Mouse (Mus musculus): ENCODE measurements around the gene Naa20. TPM values are rescaled to one million over a fixed set of nuclear protein-coding genes. Genes with fewer than 3 reads are reported as not detected.

Gene Naa20
- polyA plus RNA-seq, 1 experiment from 2014 or later: 125 TPM

DNA sequence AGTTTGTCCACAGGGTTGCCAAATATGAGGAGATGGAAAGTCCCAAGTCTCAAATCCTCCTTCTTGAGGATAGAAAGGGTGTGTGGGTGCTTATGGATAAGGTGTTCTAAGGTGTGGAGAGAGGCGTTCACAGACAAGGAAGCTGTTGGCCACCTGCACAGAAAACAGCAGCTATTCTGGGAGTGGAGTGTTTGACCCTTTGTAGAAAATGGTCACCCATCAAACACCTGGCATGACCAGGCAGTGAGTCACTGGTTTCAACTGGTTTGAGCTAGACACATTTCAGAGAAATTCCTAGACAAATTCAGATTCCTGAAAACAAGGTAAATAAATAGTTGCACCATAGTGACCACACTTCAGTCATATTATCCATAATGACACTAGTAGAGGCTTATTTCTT is 29.8 kb upstream of the Naa20 start:
- no peak for ATAC-seq (ENCODE audit: low FRiP score)
- no peak overlapping the region for H3K9ac ChIP-seq
- no peak overlapping the region for H3K27ac ChIP-seq
- H3K27me3 ChIP-seq: no peaks in the 10 kb centered on the region
- H3K9me3 ChIP-seq (replicated peaks): no peaks in the 10 kb centered on the region
- H3K4me2 ChIP-seq (replicated peaks): no peak overlapping the region
- H3K4me3 ChIP-seq: no peak overlapping the region
- WGBS: 100% methylated on average over 1 of the region's 1 CpGs
- H3K4me1 ChIP-seq: no peaks in the 10 kb centered on the region
- H3K36me3 ChIP-seq: 0 out of 2 replicates have a peak, but pooled peaks cover 7% of the 10 kb centered on the region

GRCm38 (mm10) chr2:145873953-145874352 is 27.9 kb upstream of the Naa20 start:
- H3K4me1 ChIP-seq: no peaks in the 10 kb centered on the region
- no peak overlapping the region for H3K27ac ChIP-seq
- no peaks in the 10 kb centered on the region for H3K27me3 ChIP-seq
- peaks cover 15% of the 10 kb centered on the region for H3K36me3 ChIP-seq
- ATAC-seq (ENCODE audit: low FRiP score): no peak
- H3K4me2 ChIP-seq (replicated peaks): no peak overlapping the region
- H3K9ac ChIP-seq: no peak overlapping the region
- WGBS: 86% methylated on average over 1 of the region's 1 CpGs
- no peak overlapping the region for H3K4me3 ChIP-seq
- H3K9me3 ChIP-seq (replicated peaks): no peaks in the 10 kb centered on the region

DNA sequence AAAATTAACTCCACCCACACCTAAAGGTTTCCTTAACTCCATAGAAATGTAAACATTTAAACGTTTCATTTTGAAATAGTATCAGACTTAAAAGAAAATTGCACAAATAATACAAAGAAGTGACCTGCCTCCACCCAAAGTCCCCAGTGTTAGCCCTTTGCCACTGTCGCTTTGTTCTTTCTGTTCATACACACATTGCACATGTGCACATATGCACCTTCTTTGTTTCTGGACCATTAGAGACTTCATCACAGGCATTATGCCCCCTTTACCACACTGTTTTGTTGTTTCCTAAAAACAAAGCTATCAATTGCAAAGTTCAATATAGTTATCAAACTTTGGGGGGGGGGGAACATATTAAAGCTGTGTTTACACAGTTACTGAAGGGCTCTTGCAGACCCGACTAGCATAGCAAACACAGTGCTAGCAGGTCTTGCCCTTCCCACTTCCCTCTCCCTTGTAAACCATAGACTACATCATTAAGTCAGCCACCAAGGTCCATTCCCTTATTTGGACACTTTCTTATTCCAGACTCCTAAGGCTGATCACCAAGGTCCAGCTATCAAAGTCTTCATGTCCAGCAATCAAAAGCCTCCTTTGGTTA is 26.9 kb upstream of the Naa20 start:
- WGBS: 72% methylated on average over 3 of the region's 3 CpGs
- Histone ChIP-seq H3K9me3 (replicated peaks) (no peaks in the 10 kb centered on the region), H3K27me3 (no peaks in the 10 kb centered on the region), H3K9ac (no peak overlapping the region), H3K4me1 (no peaks in the 10 kb centered on the region), H3K27ac (no peak overlapping the region), H3K4me3 (no peak overlapping the region), H3K36me3 (peaks cover 20% of the 10 kb centered on the region), H3K4me2 (replicated peaks) (no peak overlapping the region)
- no peak for ATAC-seq (ENCODE audit: low FRiP score)

DNA sequence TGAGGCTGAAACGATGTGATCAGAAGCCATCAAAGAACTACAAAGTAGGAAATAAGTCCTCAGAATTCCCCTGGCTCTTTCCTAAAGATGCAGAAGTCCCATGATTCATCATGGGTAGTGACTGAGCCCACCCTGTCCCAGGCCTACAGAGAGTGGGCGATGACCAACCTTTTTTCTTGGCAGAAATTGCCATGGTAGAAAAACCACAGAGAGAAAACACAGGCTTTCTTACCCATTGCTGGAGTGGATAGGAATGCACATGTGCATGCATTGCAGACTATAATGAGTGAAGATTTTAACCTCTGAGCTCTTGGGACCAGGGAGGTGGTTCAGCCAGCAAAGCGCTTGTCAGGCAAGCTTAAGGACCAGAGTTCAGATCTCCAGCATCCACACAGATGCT is 24.7 kb upstream of the Naa20 start:
- 96% methylated on average over 3 of the region's 3 CpGs for WGBS

GRCm38 (mm10) chr2:145880887-145881747 is 20.8 kb upstream of the Naa20 start:
- no peak overlapping the region for H3K4me3 ChIP-seq
- no peak for ATAC-seq (ENCODE audit: low FRiP score)
- H3K4me2 ChIP-seq (replicated peaks): no peak overlapping the region
- peak overlapping the region; percentile 60 for H3K27ac ChIP-seq
- H3K4me1 ChIP-seq: peaks cover 5% of the 10 kb centered on the region; the same call in 1 of the 2 replicates
- WGBS: 60% methylated on average over 11 of the region's 11 CpGs
- peaks cover 36% of the 10 kb centered on the region for H3K36me3 ChIP-seq
- H3K9ac ChIP-seq: no peak overlapping the region
- no peaks in the 10 kb centered on the region for H3K9me3 ChIP-seq (replicated peaks)
- H3K27me3 ChIP-seq: no peaks in the 10 kb centered on the region

More for the DNA sequence above, 24.7 kb upstream of the Naa20 start:
- Histone ChIP-seq H3K36me3 (peaks cover 26% of the 10 kb centered on the region), H3K27me3 (no peaks in the 10 kb centered on the region), H3K9ac (no peak overlapping the region), H3K4me2 (replicated peaks) (no peak overlapping the region), H3K4me1 (no peaks in the 10 kb centered on the region), H3K9me3 (replicated peaks) (no peaks in the 10 kb centered on the region), H3K4me3 (no peak overlapping the region), H3K27ac (no peak overlapping the region)
- ATAC-seq (ENCODE audit: low FRiP score): no peak

- Histone ChIP-seq H3K4me1 (peaks cover 5% of the 10 kb centered on the region; the same call in 1 of the 2 replicates), H3K9me3 (replicated peaks) (no peaks in the 10 kb centered on the region), H3K27me3 (no peaks in the 10 kb centered on the region), H3K36me3 (peaks cover 32% of the 10 kb centered on the region), H3K27ac (0 out of 2 replicates have a peak overlapping the region, but pooled peaks have one; percentile 60), H3K4me3 (no peak overlapping the region), H3K4me2 (replicated peaks) (no peak overlapping the region), H3K9ac (no peak overlapping the region)
- ATAC-seq (ENCODE audit: low FRiP score): no peak
- 76% methylated on average over 5 of the region's 5 CpGs for WGBS
Observed at GRCm38 (mm10) chr2:145881932-145882331, 20.0 kb upstream of the Naa20 start.

- no peak overlapping the region for H3K9ac ChIP-seq
- H3K27me3 ChIP-seq: no peaks in the 10 kb centered on the region
- H3K36me3 ChIP-seq: peaks cover 29% of the 10 kb centered on the region
- peaks cover 5% of the 10 kb centered on the region; the same call in 1 of the 2 replicates for H3K4me1 ChIP-seq
- no peak for ATAC-seq (ENCODE audit: low FRiP score)
- 25% methylated on average over 2 of the region's 2 CpGs for WGBS
- no peaks in the 10 kb centered on the region for H3K9me3 ChIP-seq (replicated peaks)
- H3K4me3 ChIP-seq: no peak overlapping the region
- no peak overlapping the region for H3K27ac ChIP-seq
- no peak overlapping the region for H3K4me2 ChIP-seq (replicated peaks)
Observed at GRCm38 (mm10) chr2:145882398-145882797, 19.5 kb upstream of the Naa20 start.

DNA sequence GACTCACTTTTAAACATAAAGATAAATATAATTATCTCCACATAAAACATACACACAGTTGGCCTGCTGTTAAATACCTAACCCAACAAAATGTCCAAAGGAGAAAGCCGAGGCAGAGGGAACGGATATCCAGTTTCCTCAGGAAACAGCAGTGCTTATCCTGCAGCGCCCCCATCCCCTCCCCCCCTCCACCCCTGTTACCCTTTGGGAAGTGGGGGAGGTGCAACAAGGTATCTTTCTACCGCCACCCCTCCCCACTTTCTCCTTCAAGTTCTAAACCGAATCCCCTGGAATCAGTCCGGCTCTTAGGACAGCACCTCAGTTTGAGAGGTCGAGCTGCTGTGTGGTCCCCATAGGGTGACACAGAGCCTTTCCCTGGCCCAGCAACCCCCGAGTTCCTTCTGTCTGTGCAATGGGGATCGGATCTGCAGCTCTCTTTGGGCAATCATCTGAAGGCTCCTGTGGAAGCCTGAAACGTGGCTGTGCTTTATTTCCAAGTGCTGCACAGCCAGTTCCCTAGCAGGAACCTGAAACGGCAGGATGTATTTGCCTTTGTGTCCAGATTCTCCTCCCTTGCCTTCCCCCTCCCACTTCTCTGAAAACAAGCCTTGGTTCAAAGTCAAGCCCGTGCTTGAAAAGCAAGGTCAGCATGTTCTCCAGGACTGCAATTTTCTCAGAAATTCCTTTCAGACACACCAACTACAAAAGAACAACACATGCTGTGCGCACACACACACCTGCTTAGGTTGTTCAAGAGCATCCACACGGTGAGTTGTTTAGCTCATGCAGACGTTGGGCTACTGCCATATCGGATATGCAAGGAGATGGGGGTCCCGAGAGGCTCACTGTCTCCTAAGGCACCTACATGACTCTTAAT is 17.6 kb upstream of the Naa20 start:
- Histone ChIP-seq H3K9ac (no peak overlapping the region), H3K27me3 (no peaks in the 10 kb centered on the region), H3K9me3 (replicated peaks) (no peaks in the 10 kb centered on the region), H3K4me1 (peaks cover 5% of the 10 kb centered on the region; the same call in 1 of the 2 replicates), H3K27ac (peak overlapping the region; percentile 70; the same call in 1 of the 2 replicates), H3K36me3 (peaks cover 20% of the 10 kb centered on the region), H3K4me2 (replicated peaks) (peak overlapping the region; percentile 13), H3K4me3 (no peak overlapping the region)
- 41% methylated on average over 17 of the region's 17 CpGs for WGBS
- ATAC-seq (ENCODE audit: low FRiP score): no peak

DNA sequence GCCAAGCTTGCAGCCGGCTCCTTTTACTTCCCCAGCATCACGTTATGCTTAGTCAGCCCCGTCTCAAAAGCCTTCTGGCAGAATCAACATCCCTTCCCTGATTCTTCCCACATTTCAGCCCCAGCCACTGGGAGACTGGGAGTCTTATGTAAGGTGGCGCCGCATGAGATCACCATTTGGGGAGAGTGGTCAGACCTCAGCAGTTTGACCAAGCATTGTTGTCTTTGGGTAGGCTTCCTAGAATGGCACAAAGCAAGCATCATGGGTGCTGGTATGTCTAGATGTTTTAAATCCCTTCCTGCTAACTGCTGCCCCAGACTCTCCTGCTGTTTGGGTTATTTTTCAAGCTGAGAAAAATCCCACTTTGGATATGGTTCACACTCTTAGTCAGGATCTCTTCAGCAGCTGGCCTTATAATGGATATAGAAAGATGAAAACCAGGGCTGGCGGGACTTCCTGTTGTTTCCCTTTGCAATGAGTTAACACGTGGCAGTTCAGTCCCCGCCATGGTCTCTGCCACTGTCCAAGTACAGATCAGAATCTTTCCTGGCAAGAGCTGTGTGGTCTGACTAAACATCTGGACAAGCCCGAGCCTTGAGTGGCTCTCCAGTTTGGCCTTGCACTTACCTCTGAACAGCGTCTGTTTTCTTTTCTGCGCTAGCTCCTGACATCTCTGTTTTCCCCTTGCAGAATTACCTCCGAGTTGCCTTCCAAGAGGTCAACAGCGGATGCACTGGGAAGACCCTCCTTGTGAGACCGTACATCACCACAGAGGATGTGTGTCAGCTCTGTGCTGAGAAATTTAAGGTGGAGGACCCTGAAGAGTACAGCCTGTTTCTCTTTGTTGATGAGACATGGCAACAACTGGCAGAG is 16.8 kb upstream of the Naa20 start:
- Histone ChIP-seq H3K4me2 (replicated peaks) (no peak overlapping the region), H3K4me1 (peaks cover 5% of the 10 kb centered on the region; the same call in 1 of the 2 replicates), H3K36me3 (peaks cover 16% of the 10 kb centered on the region), H3K9me3 (replicated peaks) (no peaks in the 10 kb centered on the region), H3K27ac (peak overlapping the region; percentile 70; the same call in 1 of the 2 replicates), H3K27me3 (no peaks in the 10 kb centered on the region), H3K4me3 (no peak overlapping the region), H3K9ac (no peak overlapping the region)
- WGBS: 68% methylated on average over 14 of the region's 14 CpGs
- ATAC-seq (ENCODE audit: low FRiP score): no peak

- Histone ChIP-seq H3K9ac (no peak overlapping the region), H3K4me2 (replicated peaks) (no peak overlapping the region), H3K27ac (no peak overlapping the region; the same call in 1 of the 2 replicates), H3K4me3 (no peak overlapping the region), H3K4me1 (peaks cover 5% of the 10 kb centered on the region; the same call in 1 of the 2 replicates), H3K9me3 (replicated peaks) (no peaks in the 10 kb centered on the region), H3K36me3 (peaks cover 12% of the 10 kb centered on the region), H3K27me3 (no peaks in the 10 kb centered on the region)
- ATAC-seq (ENCODE audit: low FRiP score): no peak
- WGBS: 72% methylated on average over 14 of the region's 14 CpGs
Observed at GRCm38 (mm10) chr2:145887937-145888765, 13.7 kb upstream of the Naa20 start.
